Mouse (Mus musculus) lung, adult 2 months (tissue): ENCODE measurements around the gene Mbd5. TPM values are rescaled to one million over a fixed set of nuclear protein-coding genes. Genes with fewer than 3 reads are reported as not detected.
A peak's percentile ranks its signal among the peaks of the same experiment; 100 is the strongest.

Experiments
- DNase-seq: peaks from one replicate; pipeline ENCODE4 v3.0.0; 2022
- H3K4me1 ChIP-seq: fragments of 200-500 bp; 2 replicates; pipeline ENCODE4 v1.6.1; 2011; ENCODE audit warnings: low read length; ENCODE audit not compliant: control insufficient read depth, insufficient read depth
- H3K4me3 ChIP-seq: fragments of 200-500 bp; replicated peaks from 2 replicates; pipeline ENCODE3; 2011; ENCODE audit warnings: low read depth, mild to moderate bottlenecking, control low read depth, low read length; ENCODE audit errors: extremely low read depth
- CTCF ChIP-seq: fragments of 200-500 bp; IDR thresholded peaks from 2 replicates; pipeline ENCODE4 v1.5.1; 2011; ENCODE audit warnings: mild to moderate bottlenecking, low read length, control low read depth; ENCODE audit not compliant: insufficient read depth
- POLR2A ChIP-seq: fragments of 200-500 bp; IDR thresholded peaks from 2 replicates; pipeline ENCODE4 v1.6.1; 2011; ENCODE audit warnings: low read depth, mild to moderate bottlenecking, control low read depth, low read length, borderline replicate concordance; ENCODE audit errors: extremely low read depth
- WGBS: fragments of 180-500 bp; shearing (Covaris S2); methylation state at CpG from one replicate; pipeline ENCODE4 v1.1.7; 2018; 5-methylcytosine and 5-hydroxymethylcytosine counted together
- polyA plus RNA-seq: library from polyadenylated mRNA; depleted of rRNA; stranded (reverse); fragments of >200 nt; gene quantifications from 2 replicates; pipeline ENCODE4 v1.2.3, GENCODE M21; 2012; rRNA removed

The Mbd5 gene
- polyA plus RNA-seq: 4.9 and 8.7 TPM in 2 replicates

- peak within 1 kb of the TSS; percentile 96 for H3K4me3 ChIP-seq
- under 1% methylated on average over 46 of the region's 49 CpGs for WGBS
- H3K4me1 ChIP-seq: peaks cover 2% of the 10 kb centered on the region; the same call in 1 of the 2 replicates
- peak; percentile 97 for DNase-seq
- TF ChIP-seq CTCF: no peak
- peak; percentile 92 for TF ChIP-seq POLR2A
These were observed at the start of gene Mbd5 for GRCm38 (mm10) chr2:48948841-48949584. Gene Mbd5, plus strand, starts transcription at chr2:48949508.

GRCm38 (mm10) chr2:48908866-48909265 lies 40.4 kb upstream of the Mbd5 start:
- Histone ChIP-seq H3K4me1 (no peaks in the 10 kb centered on the region), H3K4me3 (no peak overlapping the region)
- 41% methylated on average over 2 of the region's 2 CpGs for WGBS
- TF ChIP-seq POLR2A (no peak), CTCF (0 out of 2 replicates have a peak, but pooled peaks have one; percentile 24)
- no peak for DNase-seq

GRCm38 (mm10) chr2:48914185-48914584 lies 35.1 kb upstream of the Mbd5 start:
- Histone ChIP-seq H3K4me1 (no peaks in the 10 kb centered on the region), H3K4me3 (no peak overlapping the region)
- TF ChIP-seq POLR2A (no peak), CTCF (no peak)
- DNase-seq: no peak
- WGBS: 59% methylated on average over 1 of the region's 1 CpGs

GRCm38 (mm10) chr2:48915832-48916231 lies 33.5 kb upstream of the Mbd5 start:
- TF ChIP-seq CTCF: no peak
- TF ChIP-seq POLR2A: no peak
- no peak for DNase-seq
- Histone ChIP-seq H3K4me3 (no peak overlapping the region), H3K4me1 (no peaks in the 10 kb centered on the region)

GRCm38 (mm10) chr2:48935058-48935457 lies 14.2 kb upstream of the Mbd5 start:
- WGBS: 53% methylated on average over 2 of the region's 2 CpGs
- TF ChIP-seq POLR2A (no peak), CTCF (no peak)
- Histone ChIP-seq H3K4me1 (no peaks in the 10 kb centered on the region), H3K4me3 (no peak overlapping the region)
- DNase-seq: no peak

GRCm38 (mm10) chr2:48947761-48948160 lies 1.5 kb upstream of the Mbd5 start:
- Histone ChIP-seq H3K4me1 (peaks cover 2% of the 10 kb centered on the region; the same call in 1 of the 2 replicates), H3K4me3 (no peak overlapping the region)
- WGBS: 62% methylated on average over 3 of the region's 3 CpGs
- DNase-seq: no peak
- TF ChIP-seq POLR2A (no peak), CTCF (no peak)

- peak; percentile 58 for DNase-seq
- H3K4me3 ChIP-seq: peak overlapping the region; percentile 96
- TF ChIP-seq CTCF (no peak), POLR2A (no peak)
These were observed 489 bp downstream of the Mbd5 start for GRCm38 (mm10) chr2:48949743-48950251.

GRCm38 (mm10) chr2:48950252-48950315 lies 776 bp downstream of the Mbd5 start, which contains the start of gene Orc4:
Gene Orc4, minus strand, starts transcription at chr2:48950277.
- peaks cover 2% of the 10 kb centered on the region; the same call in 1 of the 2 replicates for H3K4me1 ChIP-seq
- 0% methylated on average over 2 of the region's 2 CpGs for WGBS
- no peak for TF ChIP-seq CTCF
- TF ChIP-seq POLR2A: no peak
- no peak for DNase-seq
- peak within 1 kb of the TSS; percentile 96 for H3K4me3 ChIP-seq

More at GRCm38 (mm10) chr2:48949743-48950251, 489 bp downstream of the Mbd5 start:
- H3K4me1 ChIP-seq: peaks cover 2% of the 10 kb centered on the region; the same call in 1 of the 2 replicates
- 1% methylated on average over 9 of the region's 9 CpGs for WGBS

- peak overlapping the region; percentile 96 for H3K4me3 ChIP-seq
- no peak for TF ChIP-seq CTCF
- TF ChIP-seq POLR2A: no peak
- H3K4me1 ChIP-seq: peaks cover 2% of the 10 kb centered on the region; the same call in 1 of the 2 replicates
- DNase-seq: no peak
- whole genome bisulfite sequencing: 4% methylated on average over 6 of the region's 6 CpGs
These were observed 1.1 kb downstream of the Mbd5 start for GRCm38 (mm10) chr2:48950316-48950880.

GRCm38 (mm10) chr2:48956591-48956990 lies 7.3 kb downstream of the Mbd5 start:
- no peak for TF ChIP-seq POLR2A
- no peak for TF ChIP-seq CTCF
- Histone ChIP-seq H3K4me1 (no peaks in the 10 kb centered on the region), H3K4me3 (no peak overlapping the region)
- DNase-seq: no peak
- 47% methylated on average over 3 of the region's 3 CpGs for WGBS
